Mouse (Mus musculus): ENCODE data around the gene Nudt1. TPM values are rescaled to one million over a fixed set of nuclear protein-coding genes. Genes with fewer than 3 reads are reported as not detected.

The Nudt1 gene
- total RNA-seq (2021) = 1 to 10 TPM; 4.8 to 6.4 TPM
- long read RNA-seq, experiment 1, partial matches to known transcripts = 0 of 4 reads
- long read RNA-seq, experiment 1, other reads (novel, unspliced or antisense) = 2 of 4 reads
- long read RNA-seq, experiment 2, partial matches to known transcripts = 0 of 2 reads
- long read RNA-seq, experiment 2, other reads (novel, unspliced or antisense) = 0 of 2 reads

DNA sequence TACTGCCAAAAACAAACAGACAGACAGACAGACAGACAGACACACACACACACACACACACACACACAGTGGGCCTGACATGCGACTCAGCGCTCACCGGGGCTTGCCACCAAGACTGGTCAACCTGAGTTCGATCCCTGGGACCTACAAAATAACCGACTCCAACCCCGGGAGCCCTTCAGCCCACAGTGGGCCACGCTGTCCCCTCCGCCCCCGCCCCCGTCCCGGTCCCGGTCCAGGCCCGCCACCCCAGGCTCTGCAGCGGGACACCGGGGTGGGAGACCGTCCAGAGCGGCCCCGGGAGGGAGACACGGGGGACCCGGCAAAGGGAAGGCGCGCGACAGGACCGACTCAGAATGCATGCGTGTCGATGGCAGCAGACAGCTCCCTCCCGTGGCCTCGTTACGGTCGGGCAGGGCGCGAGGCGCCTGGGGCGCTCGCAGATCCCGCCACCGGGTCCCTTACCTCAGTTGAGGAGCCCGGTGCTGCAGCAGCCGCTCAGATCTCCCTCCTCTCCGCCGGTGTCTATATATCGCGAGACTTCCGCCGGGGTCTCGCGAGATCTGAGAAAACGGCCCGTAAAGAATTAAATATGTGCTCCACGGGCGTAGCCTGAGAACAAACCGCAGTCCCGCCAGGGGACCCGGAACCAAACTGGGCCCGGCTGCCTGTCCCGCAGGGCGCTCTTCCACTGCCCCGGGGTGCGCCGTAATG, at the start of gene Nudt1, which contains the start of gene Mad1l1:
Gene Nudt1 (plus strand): TSS at position 615 of the 714 bp plus-strand sequence.
Gene Mad1l1 (minus strand): TSS at position 511 of the 714 bp plus-strand sequence.
- DNase-seq (ENCODE audit: low spot score) = peak; percentile 93

GRCm38 (mm10) chr5:140276779-140277178, 44.7 kb upstream of the Nudt1 start:
- no peak for DNase-seq (ENCODE audit: low spot score)

DNA sequence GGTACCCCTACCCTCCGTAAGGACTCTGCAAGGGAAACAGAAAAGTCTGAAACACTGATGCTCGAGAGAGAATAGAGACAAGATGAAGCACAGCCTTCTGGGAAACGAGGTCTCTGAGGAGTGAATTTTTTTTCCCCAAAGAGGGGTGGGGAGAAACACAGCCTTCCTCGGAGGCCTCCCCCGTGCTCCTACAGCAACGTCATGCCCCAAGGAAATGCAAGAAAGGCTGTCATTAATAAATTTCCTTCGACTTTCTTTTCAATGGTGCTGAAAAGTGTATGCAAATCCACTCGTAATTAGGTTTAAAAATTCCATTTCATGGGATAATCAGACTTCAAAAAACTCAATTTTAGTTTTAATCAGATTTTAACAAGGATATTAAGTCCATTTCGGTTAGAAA, 41.3 kb upstream of the Nudt1 start:
- no peak for DNase-seq (ENCODE audit: low spot score)

- no peak for DNase-seq (ENCODE audit: low spot score)
These were observed 39.1 kb upstream of the Nudt1 start for GRCm38 (mm10) chr5:140282376-140282775.

- no peak for DNase-seq (ENCODE audit: low spot score)
These were observed 38.6 kb upstream of the Nudt1 start for GRCm38 (mm10) chr5:140282900-140283299.

DNA sequence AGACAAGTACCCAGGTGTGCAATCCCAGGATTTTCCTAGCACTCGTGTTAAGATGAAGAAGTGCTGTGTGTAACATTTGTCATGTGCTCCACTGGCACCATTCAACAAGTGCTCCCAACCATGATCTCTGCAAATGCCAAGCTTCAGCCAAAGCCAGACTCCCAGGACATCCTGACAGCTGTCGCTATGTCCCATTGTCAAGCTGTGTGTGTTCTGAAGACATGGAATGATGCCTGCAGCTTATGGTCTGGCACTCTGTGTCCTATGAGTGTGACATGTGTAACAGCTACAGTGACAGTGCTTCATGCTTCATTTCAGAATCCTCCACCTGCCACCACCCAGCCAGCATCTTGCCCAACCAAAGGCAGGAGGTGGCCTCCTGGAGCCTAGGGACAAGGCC, 37.4 kb upstream of the Nudt1 start:
- no peak for DNase-seq (ENCODE audit: low spot score)

DNA sequence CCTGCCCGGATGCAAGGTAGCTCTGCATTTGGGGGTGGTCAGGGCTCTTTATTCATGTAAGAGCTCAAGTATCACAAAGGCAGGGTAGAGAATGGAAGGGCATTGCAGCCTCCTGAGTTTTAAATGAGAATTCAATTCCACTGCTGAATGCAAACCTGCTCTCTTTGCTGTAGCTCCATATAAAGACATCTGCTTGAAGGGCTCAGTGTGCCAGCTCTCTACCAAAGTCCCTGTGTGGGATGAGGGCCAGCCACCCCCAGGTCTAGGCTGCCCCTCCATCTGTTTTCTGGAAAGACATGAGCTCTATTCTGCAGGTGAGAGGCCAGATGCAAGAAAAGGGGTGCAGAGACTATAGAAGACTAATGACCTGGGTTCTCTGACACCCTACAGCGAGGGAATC, 36.7 kb upstream of the Nudt1 start:
- DNase-seq (ENCODE audit: low spot score) = no peak

GRCm38 (mm10) chr5:140288287-140288686, 33.2 kb upstream of the Nudt1 start:
- no peak for DNase-seq (ENCODE audit: low spot score)

- DNase-seq (ENCODE audit: low spot score) = no peak
These were observed 32.3 kb upstream of the Nudt1 start for GRCm38 (mm10) chr5:140289161-140289560.

GRCm38 (mm10) chr5:140292152-140292551, 29.3 kb upstream of the Nudt1 start:
- DNase-seq (ENCODE audit: low spot score) = peak; percentile 62

GRCm38 (mm10) chr5:140298291-140298690, 23.2 kb upstream of the Nudt1 start:
- DNase-seq (ENCODE audit: low spot score) = no peak

- peak; percentile 37 for DNase-seq (ENCODE audit: low spot score)
These were observed 15.4 kb upstream of the Nudt1 start for GRCm38 (mm10) chr5:140306016-140306415.

GRCm38 (mm10) chr5:140307602-140308001, 13.9 kb upstream of the Nudt1 start:
- DNase-seq (ENCODE audit: low spot score) = no peak

GRCm38 (mm10) chr5:140316716-140317115, 4.7 kb upstream of the Nudt1 start:
- DNase-seq (ENCODE audit: low spot score) = no peak

DNA sequence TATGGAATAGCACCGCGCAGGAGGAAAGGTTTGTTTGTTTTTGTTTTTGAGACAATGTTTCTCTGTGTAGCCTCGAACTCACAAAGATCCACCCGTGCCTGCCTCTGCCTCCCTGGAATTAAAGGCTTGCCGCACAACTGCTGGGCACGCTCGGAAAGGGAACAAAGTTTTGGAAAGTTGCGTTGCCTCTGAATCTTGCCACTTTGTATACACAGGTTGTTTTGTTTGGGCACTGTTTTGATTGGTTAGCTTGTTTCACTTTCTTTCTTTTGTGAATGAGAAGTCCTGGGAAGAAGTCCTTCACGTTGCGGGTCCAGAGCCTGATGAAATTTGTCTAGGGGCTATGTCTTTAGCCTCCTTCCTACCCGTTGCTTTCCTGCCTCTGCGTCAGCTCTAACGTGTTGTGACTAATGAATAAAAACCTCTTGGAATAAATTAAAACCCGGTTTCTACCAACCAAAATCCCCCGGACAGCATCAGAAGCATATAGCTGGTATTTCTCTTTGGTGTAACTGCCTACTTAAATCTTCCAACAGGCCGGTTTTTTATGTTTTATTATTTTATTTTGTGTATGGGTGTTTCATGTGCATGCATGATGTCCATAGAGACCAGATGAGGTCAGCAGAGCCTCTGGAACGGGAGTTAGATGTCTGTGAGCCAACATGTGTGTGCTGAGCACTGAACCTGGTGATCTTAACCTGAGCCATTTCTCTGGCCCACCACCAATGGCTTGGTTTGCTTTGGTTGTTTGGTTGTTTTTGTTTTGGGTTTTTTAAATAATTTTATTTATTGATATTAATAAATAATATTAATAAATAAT, 510 bp downstream of the Nudt1 start:
- DNase-seq (ENCODE audit: low spot score) = no peak

DNA sequence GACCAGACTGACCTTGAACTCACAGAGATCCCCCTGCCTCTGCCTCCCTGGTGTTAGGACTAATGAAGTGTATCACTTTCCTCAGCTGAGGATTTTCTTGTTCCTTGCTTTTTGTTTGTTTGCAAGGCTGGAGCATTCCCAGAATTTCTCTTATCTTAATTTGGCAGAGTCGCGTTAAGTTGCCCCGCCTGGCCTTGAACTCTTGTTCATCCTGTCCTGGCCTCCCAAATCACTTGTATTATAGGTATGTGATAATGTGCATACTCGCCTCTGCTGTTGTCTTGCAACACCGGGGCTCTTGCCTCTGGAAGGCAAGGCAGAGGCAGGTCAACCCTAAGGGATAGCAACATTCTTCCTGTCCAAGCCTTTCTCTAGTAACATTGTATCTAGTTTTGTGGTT, 2.6 kb downstream of the Nudt1 start:
- DNase-seq (ENCODE audit: low spot score) = no peak

DNA sequence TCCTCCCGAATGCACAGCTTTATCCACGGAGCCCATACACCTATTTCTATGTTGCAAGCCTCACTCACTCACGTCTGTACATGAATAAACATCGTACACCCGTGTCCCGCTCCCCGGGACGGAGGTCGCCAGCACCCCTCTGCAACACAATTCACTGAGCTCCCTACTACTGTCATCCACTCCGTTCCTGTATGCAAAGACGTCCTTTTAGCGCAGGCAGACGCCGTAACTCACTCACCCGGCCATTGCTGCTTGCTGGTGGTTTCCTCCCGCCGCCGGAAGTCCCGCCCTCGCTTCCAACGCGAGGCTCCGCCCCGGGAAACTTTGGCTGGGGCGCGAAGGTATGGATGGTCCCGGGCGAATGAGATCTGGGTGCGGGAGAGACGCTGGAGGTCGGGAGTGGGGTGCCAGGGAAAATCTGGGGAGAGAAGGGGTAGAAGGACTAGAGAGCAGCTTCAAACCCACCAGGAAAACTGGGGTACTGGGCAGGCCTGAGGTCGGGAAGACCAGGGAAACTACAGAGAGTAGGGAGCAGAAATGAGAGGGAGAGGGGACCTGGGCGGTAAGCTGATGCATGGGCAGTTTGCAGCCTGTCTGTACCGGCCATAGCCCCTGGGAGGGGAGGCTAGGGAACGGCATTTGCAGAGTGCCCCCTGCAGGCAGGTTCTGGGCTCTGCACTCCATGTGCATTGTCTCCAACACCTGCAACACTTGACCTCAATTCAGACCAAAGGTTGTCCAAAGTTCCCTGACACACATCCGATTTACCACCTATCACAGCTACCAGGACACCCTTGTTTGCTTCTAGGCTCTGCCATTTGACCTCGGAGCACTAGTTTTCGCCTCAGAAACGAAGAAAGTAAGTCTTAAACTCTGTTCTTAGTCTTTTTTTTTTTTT, 10.4 kb downstream of the Nudt1 start, which contains the start of gene Mrm2:
Gene Mrm2 (minus strand): TSS at position 284 of the 898 bp plus-strand sequence.
- DNase-seq (ENCODE audit: low spot score) = peak; percentile 86

DNA sequence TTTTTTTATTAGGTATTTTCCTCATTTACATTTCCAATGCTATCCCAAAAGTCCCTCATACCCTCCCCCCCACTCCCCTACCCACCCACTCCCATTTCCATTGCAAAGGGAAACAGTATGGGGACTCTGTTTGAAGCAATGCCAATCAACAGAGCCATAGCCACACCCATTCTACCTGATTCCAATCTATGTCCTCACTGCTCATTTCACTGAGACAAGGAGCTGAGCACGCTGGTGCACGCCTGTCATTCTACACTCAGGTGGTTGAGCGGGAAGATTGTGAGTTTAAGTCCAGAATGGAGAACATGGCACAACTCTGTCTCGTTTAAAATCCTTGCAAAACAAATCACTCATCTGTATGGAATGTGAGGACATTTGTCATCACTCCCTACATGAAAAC, 11.1 kb downstream of the Nudt1 start:
- DNase-seq (ENCODE audit: low spot score) = no peak

DNA sequence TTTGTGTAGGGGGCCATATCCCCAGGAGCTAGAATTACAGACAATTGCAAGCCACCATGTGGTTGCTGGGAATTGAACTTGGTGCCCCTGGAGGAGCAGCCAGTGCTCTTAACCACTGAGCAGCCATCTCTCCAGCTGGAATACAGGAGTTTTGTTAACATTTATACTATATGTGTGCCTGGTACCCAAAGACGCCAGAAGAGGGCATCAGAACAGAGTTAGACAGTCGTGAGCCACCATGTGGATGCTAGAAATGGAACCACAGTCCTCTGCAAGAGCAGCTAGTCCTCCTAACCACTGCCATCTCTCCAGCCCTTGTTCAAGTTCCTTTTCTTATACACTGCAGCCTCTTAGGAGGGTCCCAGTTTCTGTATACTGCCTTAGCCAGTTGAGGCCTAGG, 12.2 kb downstream of the Nudt1 start:
- no peak for DNase-seq (ENCODE audit: low spot score)

DNA sequence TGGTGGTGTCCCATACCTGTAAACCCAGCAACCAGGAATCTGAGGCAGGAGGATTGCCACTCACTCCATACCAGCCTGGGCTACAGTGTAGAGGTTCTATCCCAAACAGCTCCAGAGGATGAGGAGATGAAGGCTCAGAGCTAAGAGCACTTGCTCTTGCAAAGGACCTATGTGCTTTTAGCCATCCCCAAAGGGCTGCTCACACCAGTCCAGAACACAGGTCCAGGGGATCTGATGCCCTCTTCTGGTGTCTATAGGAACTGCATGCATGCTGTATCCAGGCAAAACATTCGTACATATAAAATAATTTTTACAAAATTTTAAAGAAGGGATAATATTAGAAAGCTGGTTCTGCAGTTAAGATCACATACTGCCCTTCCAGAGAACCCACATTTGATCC, 15.2 kb downstream of the Nudt1 start:
- DNase-seq (ENCODE audit: low spot score) = peak; percentile 31

DNA sequence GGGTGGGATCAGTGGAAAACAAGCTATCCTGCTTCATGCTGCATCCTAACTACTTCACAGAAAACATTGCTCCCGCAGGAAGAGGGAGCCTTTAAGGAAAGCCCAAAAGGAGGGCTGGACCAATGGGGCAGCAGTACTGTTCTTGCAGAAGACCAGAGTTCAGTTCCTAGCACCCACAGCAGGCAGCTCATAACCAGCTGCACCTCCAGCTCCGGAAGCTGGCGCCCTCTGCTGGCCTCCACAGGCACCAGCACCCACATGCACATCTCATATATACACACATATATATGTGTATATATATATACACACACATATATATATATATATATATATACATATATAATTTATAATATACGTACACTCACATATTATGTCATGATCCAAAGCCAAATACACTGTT, 17.3 kb downstream of the Nudt1 start:
- no peak for DNase-seq (ENCODE audit: low spot score)

Measured in gastrocnemius, adult 18-20 months (tissue).